Mouse (Mus musculus) heart, adult 18-20 months (tissue): ENCODE data around the gene S100a14. TPM values are rescaled to one million over a fixed set of nuclear protein-coding genes. Genes with fewer than 3 reads are reported as not detected.
A peak's percentile ranks its signal among the peaks of the same experiment; 100 is the strongest.

ENCODE experiments used
- DNase-seq, 2 experiments: peaks; one replicate each; pipeline ENCODE4 v3.0.0; 2021 to 2022; ENCODE audit warnings: mixed read lengths in 1 of 2
- total RNA-seq, 2 experiments: library from RNA; stranded (reverse); gene quantifications; 2 replicates each; pipeline ENCODE4 v1.2.3; 2021

Gene S100a14
- total RNA-seq, 2 experiments from 2014 or later, result 0.49 to 0.60 TPM

DNA sequence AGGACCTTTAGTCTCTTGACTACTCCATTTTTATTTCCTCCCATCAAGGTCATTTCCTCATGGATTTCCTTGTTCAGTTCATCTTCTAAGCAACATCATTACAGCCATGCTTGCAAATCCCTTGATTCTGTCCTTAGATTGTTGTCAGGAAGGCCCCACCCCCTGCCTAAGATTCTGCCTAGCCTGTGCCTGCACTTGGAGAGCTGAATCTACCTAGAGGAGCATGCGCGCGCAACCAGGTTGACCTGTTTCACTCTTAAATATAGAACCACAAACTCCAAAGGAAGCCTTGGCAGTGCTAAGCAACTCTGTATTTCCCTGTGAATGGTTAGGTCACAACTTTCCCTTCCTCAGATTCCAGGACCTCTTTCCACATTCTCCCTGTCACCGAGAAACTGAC lies 8.9 kb upstream of the S100a14 start:
- no peak for DNase-seq

GRCm38 (mm10) chr3:90525421-90525820 lies 1.2 kb upstream of the S100a14 start:
- peak; percentile 78 to 80 for DNase-seq

GRCm38 (mm10) chr3:90526076-90526475 lies 580 bp upstream of the S100a14 start:
- DNase-seq, result no peak

DNA sequence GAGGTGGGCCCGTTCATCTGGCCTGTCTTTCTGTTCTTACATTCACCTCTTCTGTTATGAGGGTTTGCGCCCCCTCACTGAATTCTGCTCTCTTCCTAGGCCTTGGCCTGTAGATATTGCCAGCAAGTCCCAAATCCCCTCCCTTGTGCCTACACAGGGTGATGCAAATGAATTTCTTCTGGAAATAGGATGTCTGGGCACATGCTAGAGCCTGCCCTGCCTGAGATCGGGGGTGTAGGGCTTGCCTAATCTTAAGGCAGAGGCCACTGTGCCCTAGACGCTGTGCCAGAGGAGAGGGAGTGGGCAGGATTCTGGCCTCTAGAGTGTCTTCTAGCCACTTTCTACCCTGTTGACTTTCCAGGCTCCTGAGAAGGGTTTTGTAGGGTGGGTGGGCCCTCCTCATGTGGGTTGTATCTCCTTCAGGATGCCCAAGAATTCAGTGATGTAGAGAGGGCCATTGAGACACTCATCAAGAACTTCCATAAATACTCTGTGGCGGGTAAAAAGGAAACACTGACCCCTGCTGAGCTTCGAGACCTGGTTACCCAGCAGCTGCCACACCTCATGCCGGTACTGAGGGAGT lies 726 bp downstream of the S100a14 start:
- DNase-seq, result no peak

DNA sequence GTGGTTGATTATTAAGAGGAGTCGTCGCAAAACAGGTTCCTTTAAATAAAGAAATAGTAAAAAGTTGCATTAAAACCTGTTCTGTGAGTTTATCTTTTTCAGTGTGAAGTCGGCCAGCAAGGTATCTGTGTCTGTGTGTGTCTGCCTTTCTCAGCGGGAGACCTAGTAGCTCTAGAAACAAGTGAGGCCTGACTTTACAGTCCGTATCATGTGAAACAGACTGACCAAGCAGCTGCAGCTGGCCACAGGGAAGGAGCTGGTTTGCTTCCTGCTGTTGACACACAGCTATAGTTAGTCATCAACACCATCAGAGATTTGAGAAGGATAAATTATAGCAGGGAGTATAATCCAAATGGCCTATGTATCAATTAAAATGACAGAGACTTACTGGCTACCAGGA lies 5.1 kb downstream of the S100a14 start:
- DNase-seq, result no peak

GRCm38 (mm10) chr3:90535446-90535845 lies 8.8 kb downstream of the S100a14 start:
- DNase-seq, result no peak

- peak; percentile 86 to 93 for DNase-seq
Measured at GRCm38 (mm10) chr3:90537141-90537904, 10.7 kb downstream of the S100a14 start, which contains the start of gene S100a16. S100a16 (plus strand) TSS chr3:90537254.

DNA sequence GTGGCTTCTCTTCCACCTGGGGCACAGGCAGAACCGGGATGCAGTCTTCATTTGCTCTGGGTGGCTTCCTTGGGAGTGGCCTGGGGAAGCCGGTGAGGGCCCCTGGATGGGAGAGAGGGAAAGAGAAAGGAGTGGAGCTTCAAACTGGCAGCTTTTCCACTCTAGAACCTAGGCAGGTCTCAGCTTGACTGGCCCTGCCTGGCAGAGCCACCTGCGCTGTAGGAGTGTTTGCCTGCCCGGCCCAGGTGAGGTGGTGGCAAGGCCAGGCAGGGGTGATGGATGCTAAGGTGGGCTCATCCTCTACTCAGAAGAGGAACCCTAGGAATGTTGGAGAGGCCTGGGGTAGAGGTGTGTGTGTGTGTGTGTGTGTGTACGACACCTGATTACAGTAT lies 11.2 kb downstream of the S100a14 start:
- no peak for DNase-seq

GRCm38 (mm10) chr3:90540904-90541303 lies 14.2 kb downstream of the S100a14 start:
- peak; percentile 65 to 82 for DNase-seq

DNA sequence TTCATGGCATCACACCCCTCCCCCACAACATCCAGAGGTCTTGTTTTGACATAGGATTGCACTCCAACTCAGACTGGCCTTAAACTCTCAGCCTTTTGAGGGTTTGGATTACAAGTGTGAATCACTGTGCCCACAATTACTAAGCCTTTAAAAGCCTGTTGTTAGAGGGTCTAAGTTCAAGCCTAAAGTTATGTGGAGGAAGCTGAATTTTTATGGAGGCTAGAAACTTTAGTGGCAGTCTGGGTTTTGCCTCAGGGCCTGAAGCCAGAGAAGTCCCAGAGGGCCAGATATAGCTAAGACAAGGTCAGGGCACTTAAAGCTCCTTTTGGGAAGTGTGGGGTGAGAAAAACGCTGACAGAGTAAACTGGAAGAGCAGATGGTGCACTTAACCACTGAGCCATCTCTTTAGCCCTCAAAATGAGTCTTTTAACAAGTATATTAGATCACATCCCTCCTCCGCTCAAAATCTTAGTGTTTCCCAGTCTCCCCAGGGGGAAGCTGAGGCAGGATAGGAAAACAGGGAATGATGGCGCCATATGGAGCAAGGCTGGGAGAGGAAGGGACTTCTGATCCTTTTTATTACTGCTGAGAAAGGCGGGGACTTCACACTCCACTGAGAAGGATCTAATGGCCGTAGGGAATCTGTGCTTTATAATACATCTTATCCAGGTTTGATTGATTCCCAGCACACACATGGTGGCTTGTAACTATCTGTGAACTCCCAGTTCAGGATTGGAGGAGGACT lies 23.2 kb downstream of the S100a14 start:
- peak in 1 of 2 experiments; percentile 30 for DNase-seq

GRCm38 (mm10) chr3:90550421-90550790 lies 23.8 kb downstream of the S100a14 start:
- DNase-seq, result no peak

- no peak for DNase-seq
Measured at GRCm38 (mm10) chr3:90552231-90552630, 25.6 kb downstream of the S100a14 start.

- peak; percentile 39 to 63 for DNase-seq
Measured at GRCm38 (mm10) chr3:90555954-90556353, 29.3 kb downstream of the S100a14 start.

DNA sequence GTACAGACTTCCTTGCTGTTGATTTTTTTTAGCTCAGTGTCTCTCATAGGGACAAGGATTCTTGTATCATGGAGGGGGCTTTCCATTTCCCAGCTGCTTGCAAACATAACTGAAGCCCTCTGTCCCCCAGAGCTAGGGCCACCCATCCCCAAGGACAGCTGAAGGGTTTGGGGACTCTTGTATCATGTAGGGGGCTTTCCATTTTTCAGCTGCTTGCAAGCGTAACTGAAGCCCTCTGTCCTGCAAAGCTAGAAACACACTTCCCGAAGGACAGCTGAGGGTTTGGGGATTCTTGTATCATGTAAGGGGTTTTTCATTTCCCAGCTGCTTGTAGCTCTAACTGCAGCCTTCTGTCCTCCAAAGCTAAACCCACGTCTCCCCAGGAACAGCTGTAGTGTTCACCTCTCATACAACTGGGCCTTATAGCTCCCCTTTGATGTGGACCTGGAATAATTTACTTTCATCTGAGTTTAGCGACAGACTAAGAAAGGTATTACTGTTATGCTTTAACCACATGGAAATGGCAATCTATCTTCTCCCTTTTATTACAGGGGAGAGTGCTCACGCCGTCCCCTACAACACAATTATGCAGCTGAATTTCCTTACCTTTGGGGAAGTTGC lies 33.5 kb downstream of the S100a14 start, which contains the start of gene S100a3:
Gene S100a3 (plus strand): TSS at position 571 of the 621 bp plus-strand sequence.
- no peak for DNase-seq

GRCm38 (mm10) chr3:90574691-90575090 lies 48.0 kb downstream of the S100a14 start:
- peak; percentile 50 to 65 for DNase-seq

DNA sequence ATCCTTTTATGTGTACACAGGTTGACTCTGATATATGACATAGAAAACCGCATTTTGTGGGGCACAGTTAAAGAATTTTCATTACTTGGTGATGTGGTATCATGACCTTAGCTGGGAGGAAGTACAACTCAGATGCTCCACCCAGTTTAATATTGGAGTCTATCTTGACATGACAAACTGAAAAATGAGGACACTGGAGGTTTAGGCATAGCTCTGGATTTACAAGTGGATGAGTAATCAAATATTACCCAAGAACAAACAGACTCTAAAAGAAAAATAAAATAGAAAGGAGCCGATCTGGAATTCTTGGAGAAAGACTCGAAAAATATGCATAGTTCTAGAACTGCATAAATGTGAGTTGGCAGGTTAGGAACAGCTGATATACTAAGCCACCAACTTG lies 48.7 kb downstream of the S100a14 start:
- no peak for DNase-seq

DNA sequence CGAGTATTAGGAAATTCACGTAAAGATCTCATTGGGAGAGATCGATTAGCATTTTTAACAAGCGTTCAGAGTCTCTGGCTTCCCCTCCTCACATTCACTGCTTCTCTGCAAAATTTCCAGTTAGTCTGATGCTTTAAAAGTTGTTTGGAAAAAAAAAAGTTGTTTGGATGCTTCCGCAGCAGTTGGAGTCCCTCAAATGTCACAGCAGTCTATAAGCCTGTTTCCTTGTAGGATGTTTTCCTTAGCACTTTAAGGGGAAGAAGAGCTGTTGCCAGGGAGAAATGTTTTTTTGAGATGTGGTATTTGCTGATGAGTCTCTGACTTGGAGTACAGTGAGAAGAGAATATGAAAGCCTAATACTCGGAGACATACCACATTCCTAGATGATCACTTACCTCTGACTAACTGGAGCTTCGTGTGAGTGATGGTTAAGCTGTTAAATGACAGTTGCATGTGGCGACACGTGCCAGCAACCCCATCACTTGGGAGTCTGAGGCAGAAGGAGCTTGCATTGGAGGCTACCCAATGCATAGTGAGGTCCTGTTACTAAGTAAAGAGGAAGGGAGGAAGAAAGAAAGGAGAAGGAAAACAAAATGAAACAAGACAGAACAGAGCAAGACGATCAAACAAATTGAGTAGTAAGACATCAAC lies 49.8 kb downstream of the S100a14 start:
- no peak for DNase-seq

Other genes with a start within 250 kb of the S100a14 start
- 10 to 100 TPM; 40.0 to 41.8 TPM for gene Gatad2b, start 233.7 kb upstream of the S100a14 start, total RNA-seq
- under 1 TPM; 0.50 to 0.62 TPM for gene Slc27a3, start 136.9 kb upstream of the S100a14 start, total RNA-seq
- 10 to 100 TPM; 24.6 TPM for gene Ints3, start 93.2 kb upstream of the S100a14 start, total RNA-seq
- 10 to 100 TPM; 16.2 to 16.8 TPM for gene Npr1, start 61.0 kb upstream of the S100a14 start, total RNA-seq
- 10 to 100 TPM; 29.3 to 30.1 TPM for gene Ilf2, start 50.7 kb upstream of the S100a14 start, total RNA-seq
- gene Snapin, start 35.8 kb upstream of the S100a14 start, total RNA-seq, result 10 to 100 TPM; 62.0 to 70.7 TPM
- 10 to 100 TPM; 90.0 to 96.6 TPM for gene Chtop, start 17.4 kb upstream of the S100a14 start, total RNA-seq
- 1,000 to 10,000 TPM; 1,108 to 1,133 TPM for gene S100a1, start 12.5 kb upstream of the S100a14 start, total RNA-seq
- gene S100a13, start 12.4 kb upstream of the S100a14 start, total RNA-seq, result 10 to 100 TPM; 29.6 to 31.2 TPM
- gene S100a16, start 10.4 kb downstream of the S100a14 start, total RNA-seq, result 10 to 100 TPM; 62.9 to 71.8 TPM
- not detected for gene S100a3, start 33.7 kb downstream of the S100a14 start, total RNA-seq
- gene S100a2, start 63.4 kb downstream of the S100a14 start, total RNA-seq, result not detected
- gene Gm42674, start 75.0 kb downstream of the S100a14 start, total RNA-seq, result not detected
- gene S100a4, start 76.9 kb downstream of the S100a14 start, total RNA-seq, result 10 to 100 TPM; 12.5 to 14.1 TPM
- gene S100a5, start 81.7 kb downstream of the S100a14 start, total RNA-seq, result not detected
- 10 to 100 TPM; 76.5 to 79.4 TPM for gene S100a6, start 86.0 kb downstream of the S100a14 start, total RNA-seq
- under 1 TPM in 1 of 2 experiments, not detected in 1; 0.47 TPM for gene S100a7a, start 127.2 kb downstream of the S100a14 start, total RNA-seq
- not detected for gene S100a8, start 142.1 kb downstream of the S100a14 start, total RNA-seq
- under 1 TPM in 1 of 2 experiments, not detected in 1; 0.57 TPM for gene S100a9, start 168.9 kb downstream of the S100a14 start, total RNA-seq
- not detected for gene Pglyrp4, start 200.1 kb downstream of the S100a14 start, total RNA-seq